Mouse (Mus musculus) stomach, embryonic 14.5 days (tissue): ENCODE measurements around the gene Peli3. TPM values are rescaled to one million over a fixed set of nuclear protein-coding genes. Genes with fewer than 3 reads are reported as not detected.

Experiments
- ATAC-seq: fragments of 200-750 bp; cut with Nextera tagmentation; 2 replicates; pipeline ENCODE4 v1.8.0; 2017; ENCODE audit warnings: low read depth, moderate TSS enrichment; ENCODE audit not compliant: insufficient number of reproducible peaks, insufficient read depth, low FRiP score
- H3K27ac ChIP-seq: fragments of 300-500 bp; sonication (generic); 2 replicates; pipeline ENCODE4 v1.5.1; 2014; ENCODE audit warnings: mild to moderate bottlenecking, low read length, moderate library complexity, mixed read lengths
- H3K27me3 ChIP-seq: fragments of 300-500 bp; sonication (generic); 2 replicates; pipeline ENCODE4 v1.6.1; 2014; ENCODE audit warnings: low read length, control low read depth, mixed read lengths; ENCODE audit not compliant: control insufficient read depth, insufficient read depth
- H3K36me3 ChIP-seq: fragments of 300-500 bp; sonication (generic); 2 replicates; pipeline ENCODE4 v1.6.1; 2014; ENCODE audit warnings: mild to moderate bottlenecking, control low read depth, low read length, moderate library complexity, mixed read lengths; ENCODE audit not compliant: control insufficient read depth, insufficient read depth
- H3K4me1 ChIP-seq: fragments of 300-500 bp; sonication (generic); 2 replicates; pipeline ENCODE4 v1.6.1; 2014; ENCODE audit warnings: low read length, control low read depth, mixed read lengths; ENCODE audit not compliant: control insufficient read depth, insufficient read depth
- H3K4me2 ChIP-seq: fragments of 300-500 bp; sonication (generic); replicated peaks from 2 replicates; pipeline ENCODE4 v1.6.1; 2014; ENCODE audit warnings: low read depth, low read length, control low read depth
- H3K4me3 ChIP-seq: fragments of 300-500 bp; sonication (generic); 2 replicates; pipeline ENCODE4 v1.5.1; 2014; ENCODE audit warnings: low read depth, low read length, control low read depth
- H3K9ac ChIP-seq: fragments of 300-500 bp; sonication (generic); replicated peaks from 2 replicates; pipeline ENCODE4 v1.6.1; 2014; ENCODE audit warnings: low read depth, mild to moderate bottlenecking, control low read depth, low read length, moderate library complexity, mixed read lengths
- H3K9me3 ChIP-seq: fragments of 300-500 bp; sonication (generic); 2 replicates; pipeline ENCODE4 v1.6.1; 2016; ENCODE audit warnings: low read depth, low read length, control low read depth; ENCODE audit not compliant: control insufficient read depth
- WGBS: fragments of 180-500 bp; shearing (Covaris S2); extraction: QIAGEN DNeasy Blood & Tissue Kit; methylation state at CpG from one replicate; pipeline ENCODE4 v1.1.7; 2014; 5-methylcytosine and 5-hydroxymethylcytosine counted together
- polyA plus RNA-seq: library from polyadenylated mRNA; unstranded; fragments of >200 nt; fragmentation: Nextera tagmentation; extraction: Ambion mirVana; gene quantifications from 2 replicates; pipeline ENCODE4 v1.2.1, GENCODE M21; 2014

Peli3 gene
- polyA plus RNA-seq, 1 experiment from 2014 or later: 1.5 TPM

- no peaks in the 10 kb centered on the region for H3K9me3 ChIP-seq
- H3K4me3 ChIP-seq: no peak overlapping the region
- no peaks in the 10 kb centered on the region for H3K27me3 ChIP-seq
- no peak overlapping the region for H3K4me2 ChIP-seq
- no peak overlapping the region for H3K27ac ChIP-seq
- WGBS: 96% methylated on average over 11 of the region's 11 CpGs
- H3K36me3 ChIP-seq: peaks cover 37% of the 10 kb centered on the region
- H3K4me1 ChIP-seq: peaks cover 16% of the 10 kb centered on the region
- ATAC-seq: no peak
- no peak overlapping the region for H3K9ac ChIP-seq
These were observed 17.6 kb downstream of the Peli3 start for GRCm38 (mm10) chr19:4925121-4925860.

GRCm38 (mm10) chr19:4919652-4920051 is 23.3 kb downstream of the Peli3 start:
- peaks cover 76% of the 10 kb centered on the region for H3K36me3 ChIP-seq
- no peaks in the 10 kb centered on the region for H3K27me3 ChIP-seq
- no peak overlapping the region for H3K4me2 ChIP-seq
- H3K4me3 ChIP-seq: no peak overlapping the region
- 84% methylated on average over 6 of the region's 6 CpGs for WGBS
- no peak for ATAC-seq
- no peaks in the 10 kb centered on the region for H3K4me1 ChIP-seq
- H3K9me3 ChIP-seq: no peaks in the 10 kb centered on the region
- no peak overlapping the region for H3K9ac ChIP-seq
- no peak overlapping the region for H3K27ac ChIP-seq

GRCm38 (mm10) chr19:4916827-4917226 is 26.1 kb downstream of the Peli3 start:
- WGBS: 80% methylated on average over 10 of the region's 10 CpGs

GRCm38 (mm10) chr19:4915924-4916603 is 26.9 kb downstream of the Peli3 start:
- peaks cover 74% of the 10 kb centered on the region for H3K36me3 ChIP-seq
- H3K4me2 ChIP-seq: no peak overlapping the region
- H3K9me3 ChIP-seq: no peaks in the 10 kb centered on the region
- ATAC-seq: no peak
- H3K4me1 ChIP-seq: no peaks in the 10 kb centered on the region
- no peak overlapping the region for H3K4me3 ChIP-seq
- H3K27ac ChIP-seq: no peak overlapping the region
- no peak overlapping the region for H3K9ac ChIP-seq
- 91% methylated on average over 15 of the region's 15 CpGs for WGBS
- H3K27me3 ChIP-seq: no peaks in the 10 kb centered on the region

More at GRCm38 (mm10) chr19:4916827-4917226, 26.1 kb downstream of the Peli3 start:
- Histone ChIP-seq H3K27ac (no peak overlapping the region), H3K4me1 (no peaks in the 10 kb centered on the region), H3K27me3 (no peaks in the 10 kb centered on the region), H3K9ac (no peak overlapping the region), H3K9me3 (no peaks in the 10 kb centered on the region), H3K4me2 (no peak overlapping the region), H3K4me3 (no peak overlapping the region), H3K36me3 (peaks cover 72% of the 10 kb centered on the region)
- ATAC-seq: no peak

- Histone ChIP-seq H3K36me3 (peaks cover 50% of the 10 kb centered on the region), H3K4me1 (no peaks in the 10 kb centered on the region), H3K9me3 (no peaks in the 10 kb centered on the region), H3K27me3 (no peaks in the 10 kb centered on the region), H3K27ac (no peak overlapping the region), H3K9ac (no peak overlapping the region), H3K4me3 (no peak overlapping the region), H3K4me2 (no peak overlapping the region)
- 90% methylated on average over 7 of the region's 7 CpGs for WGBS
- no peak for ATAC-seq
These were observed 33.6 kb downstream of the Peli3 start for GRCm38 (mm10) chr19:4909376-4909775.

GRCm38 (mm10) chr19:4908107-4908506 is 34.8 kb downstream of the Peli3 start:
- Histone ChIP-seq H3K9ac (no peak overlapping the region), H3K27ac (no peak overlapping the region), H3K4me1 (no peaks in the 10 kb centered on the region), H3K9me3 (no peaks in the 10 kb centered on the region), H3K36me3 (peaks cover 40% of the 10 kb centered on the region), H3K4me2 (no peak overlapping the region), H3K4me3 (no peak overlapping the region), H3K27me3 (no peaks in the 10 kb centered on the region)
- 83% methylated on average over 4 of the region's 4 CpGs for WGBS
- ATAC-seq: no peak

- Histone ChIP-seq H3K27me3 (no peaks in the 10 kb centered on the region), H3K4me2 (peak within 1 kb of the TSS; percentile 61), H3K9me3 (no peaks in the 10 kb centered on the region), H3K4me3 (peak within 1 kb of the TSS; percentile 58), H3K4me1 (no peaks in the 10 kb centered on the region), H3K9ac (no peak within 1 kb of the TSS), H3K27ac (no peak within 1 kb of the TSS), H3K36me3 (peaks cover 29% of the 10 kb centered on the region)
- WGBS: 9% methylated on average over 31 of the region's 31 CpGs
- ATAC-seq: peak; percentile 67; the same call in 1 of the 2 replicates
These were observed 36.7 kb downstream of the Peli3 start, which contains the start of gene Bbs1 for GRCm38 (mm10) chr19:4905979-4906794. Gene Bbs1 (minus strand): TSS chr19:4906628.

GRCm38 (mm10) chr19:4899888-4900287 is 43.0 kb downstream of the Peli3 start:
- Histone ChIP-seq H3K9me3 (no peaks in the 10 kb centered on the region), H3K9ac (no peak overlapping the region), H3K27ac (no peak overlapping the region), H3K27me3 (no peaks in the 10 kb centered on the region), H3K4me3 (no peak overlapping the region), H3K4me2 (no peak overlapping the region), H3K4me1 (no peaks in the 10 kb centered on the region), H3K36me3 (no peaks in the 10 kb centered on the region)
- ATAC-seq: no peak
- WGBS: 72% methylated on average over 3 of the region's 3 CpGs
